Mouse (Mus musculus) MEL (cell line): Measurements from ENCODE around the gene Hoxd11. TPM values are rescaled to one million over a fixed set of nuclear protein-coding genes. Genes with fewer than 3 reads are reported as not detected.
A peak's percentile ranks its signal among the peaks of the same experiment; 100 is the strongest.

Source experiments
- DNase-seq: peaks from one replicate; pipeline ENCODE4 v3.0.0; 2011; ENCODE audit warnings: low read depth, low spot score
- H3K27ac ChIP-seq: 2 replicates; pipeline ENCODE4 v1.5.1; 2012; ENCODE audit warnings: low read depth, mild to moderate bottlenecking, control low read depth, low read length, moderate library complexity; ENCODE audit not compliant: control insufficient read depth
- H3K27me3 ChIP-seq, 2 experiments: fragments of 150-350 bp in 1 of 2; sonication (generic) in 1 of 2; 2 replicates each; pipeline ENCODE4 v1.6.1; 2012; ENCODE audit warnings: low read length in 2 of 2, mild to moderate bottlenecking in 2 of 2, improper control_type of control experiment in 1 of 2, moderate library complexity in 1 of 2; ENCODE audit not compliant: insufficient read depth in 2 of 2, control insufficient read depth in 1 of 2
- H3K36me3 ChIP-seq, 2 experiments: 2 replicates each; pipeline ENCODE4 v1.6.1; 2012 to 2014; ENCODE audit warnings: low read length in 2 of 2, improper control_type of control experiment in 1 of 2, inconsistent platforms in 1 of 2, mild to moderate bottlenecking in 1 of 2; ENCODE audit not compliant: insufficient read depth in 2 of 2, control insufficient read depth in 1 of 2
- H3K4me1 ChIP-seq, 2 experiments: fragments of 150-350 bp in 1 of 2; sonication (generic) in 1 of 2; 2 replicates each; pipeline ENCODE4 v1.6.1; 2012; ENCODE audit warnings: low read length in 2 of 2, improper control_type of control experiment in 1 of 2, mild to moderate bottlenecking in 1 of 2; ENCODE audit not compliant: insufficient read depth in 2 of 2, control insufficient read depth in 1 of 2
- H3K4me3 ChIP-seq, 2 experiments: fragments of 150-350 bp in 1 of 2; sonication (generic) in 1 of 2; 2 replicates each; pipeline ENCODE4 v1.5.1; 2012; ENCODE audit warnings: low read depth in 2 of 2, low read length in 2 of 2, mild to moderate bottlenecking in 2 of 2, moderate library complexity in 2 of 2, control low read depth in 1 of 2, improper control_type of control experiment in 1 of 2; ENCODE audit not compliant: control insufficient read depth in 1 of 2, insufficient read depth in 1 of 2
- H3K79me2 ChIP-seq: 2 replicates; pipeline ENCODE4 v1.6.1; 2012; ENCODE audit warnings: mild to moderate bottlenecking, low read length, moderate library complexity; ENCODE audit not compliant: control insufficient read depth, poor library complexity, insufficient read depth
- H3K9ac ChIP-seq: 2 replicates; pipeline ENCODE4 v1.6.1; 2012; ENCODE audit warnings: low read depth, mild to moderate bottlenecking, control low read depth, low read length, moderate library complexity; ENCODE audit not compliant: control insufficient read depth, poor library complexity, severe bottlenecking
- H3K9me3 ChIP-seq: fragments of 150-350 bp; sonication (generic); replicated peaks from 2 replicates; pipeline ENCODE4 v1.6.1; 2012; ENCODE audit warnings: mild to moderate bottlenecking, low read length, improper control_type of control experiment, moderate library complexity; ENCODE audit not compliant: insufficient read depth
- BHLHE40 ChIP-seq: IDR thresholded peaks from 2 replicates; pipeline ENCODE4 v1.6.1; 2012; ENCODE audit warnings: low read depth, mild to moderate bottlenecking, inconsistent platforms, low read length, improper control_type of control experiment, borderline replicate concordance
- CHD1 ChIP-seq: IDR thresholded peaks from 2 replicates; pipeline ENCODE4 v1.6.1; 2012; ENCODE audit warnings: low read depth, mild to moderate bottlenecking, inconsistent platforms, low read length, improper control_type of control experiment
- E2F4 ChIP-seq: IDR thresholded peaks from 2 replicates; pipeline ENCODE4 v1.6.1; 2011; ENCODE audit warnings: low read depth, low read length, improper control_type of control experiment, borderline replicate concordance
- ETS1 ChIP-seq: IDR thresholded peaks from 2 replicates; pipeline ENCODE4 v1.6.1; 2012; ENCODE audit warnings: low read depth, mild to moderate bottlenecking, inconsistent platforms, low read length, improper control_type of control experiment, moderate library complexity
- GABPA ChIP-seq: IDR thresholded peaks from 2 replicates; pipeline ENCODE4 v1.6.1; 2012; ENCODE audit warnings: low read depth, mild to moderate bottlenecking, inconsistent platforms, low read length, improper control_type of control experiment, moderate library complexity
- MYC ChIP-seq: IDR thresholded peaks from 2 replicates; pipeline ENCODE4 v1.6.1; 2011; ENCODE audit warnings: low read depth, mild to moderate bottlenecking, low read length, improper control_type of control experiment, moderate library complexity
- NELFE ChIP-seq: IDR thresholded peaks from 2 replicates; pipeline ENCODE4 v1.6.1; 2011; ENCODE audit warnings: low read depth, low read length, improper control_type of control experiment
- POLR2AphosphoS5 ChIP-seq: IDR thresholded peaks from 2 replicates; pipeline ENCODE4 v1.6.1; 2012; ENCODE audit warnings: low read depth, borderline replicate concordance, mild to moderate bottlenecking, inconsistent platforms, low read length, moderate library complexity, mixed read lengths
- SIN3A ChIP-seq: IDR thresholded peaks from 2 replicates; pipeline ENCODE4 v1.6.1; 2012; ENCODE audit warnings: low read length, improper control_type of control experiment, inconsistent platforms
- USF2 ChIP-seq, 2 experiments: IDR thresholded peaks; 2 replicates each; pipeline ENCODE4 v1.6.1; 2011 to 2012; ENCODE audit warnings: improper control_type of control experiment in 2 of 2, low read length in 2 of 2, borderline replicate concordance in 1 of 2, inconsistent platforms in 1 of 2, low read depth in 1 of 2, mild to moderate bottlenecking in 1 of 2; ENCODE audit not compliant: insufficient read depth in 1 of 2
- ZKSCAN1 ChIP-seq: IDR thresholded peaks from 2 replicates; pipeline ENCODE4 v1.6.1; 2012; ENCODE audit warnings: low read depth, mild to moderate bottlenecking, inconsistent platforms, low read length, improper control_type of control experiment, moderate library complexity
- ZNF384 ChIP-seq: IDR thresholded peaks from 2 replicates; pipeline ENCODE4 v1.6.1; 2012; ENCODE audit warnings: low read depth, mild to moderate bottlenecking, inconsistent platforms, low read length, improper control_type of control experiment
- polyA plus RNA-seq, 2 experiments: library from polyadenylated mRNA; stranded (reverse) in 1 of 2; unstranded in 1 of 2; fragments of >175 nt in 1 of 2; fragments of >200 nt in 1 of 2; gene quantifications; 2 replicates each; pipeline versions ENCODE4 v1.2.1 to v1.2.4; 2012; ENCODE audit warnings: low replicate concordance in 2 of 2, low read depth in 1 of 2; ENCODE audit not compliant: insufficient read length in 2 of 2, insufficient read depth in 1 of 2, missing spikeins in 1 of 2
- total RNA-seq: library from RNA; depleted of rRNA; stranded (reverse); fragments of 300-350 nt; gene quantifications from 2 replicates; pipeline ENCODE4 v1.2.3, GENCODE M21; 2012

Hoxd11 gene
- total and polyA plus RNA-seq, 3 experiments: not detected

GRCm38 (mm10) chr2:74709465-74710419 lies 30.4 kb downstream of the Hoxd11 start:
- Histone ChIP-seq H3K4me1 (no peaks in the 10 kb centered on the region; a peak in 2 of 4 replicates), H3K27ac (no peak overlapping the region)

GRCm38 (mm10) chr2:74710929-74711543 lies 31.7 kb downstream of the Hoxd11 start:
- no peaks in the 10 kb centered on the region for H3K9me3 ChIP-seq
- no peak overlapping the region for H3K27ac ChIP-seq
- H3K36me3 ChIP-seq: peaks cover 0 to 2% of the 10 kb centered on the region in 2 experiments; a peak in 1 of 4 replicates
- H3K4me3 ChIP-seq: no peak overlapping the region
- DNase-seq: no peak
- no peaks in the 10 kb centered on the region for H3K79me2 ChIP-seq
- TF ChIP-seq NELFE: no peak
- no peak for TF ChIP-seq POLR2AphosphoS5
- no peak for TF ChIP-seq E2F4
- no peak for TF ChIP-seq CHD1
- no peak for TF ChIP-seq ETS1
- no peak for TF ChIP-seq MYC
- TF ChIP-seq USF2 (IDR thresholded peaks at IDR 0.05; ENCODE audit: borderline replicate concordance in 1 of 2, insufficient read depth in 1 of 2, low read depth in 1 of 2, low read length in 2 of 2): no peak
- TF ChIP-seq SIN3A: no peak
- no peak for TF ChIP-seq ZKSCAN1
- TF ChIP-seq GABPA: no peak
- H3K9ac ChIP-seq: no peak overlapping the region
- H3K27me3 ChIP-seq: peaks cover 0 to 1% of the 10 kb centered on the region in 2 experiments; a peak in 1 of 4 replicates
- H3K4me1 ChIP-seq: no peaks in the 10 kb centered on the region; a peak in 2 of 4 replicates

More at GRCm38 (mm10) chr2:74709465-74710419, 30.4 kb downstream of the Hoxd11 start:
- peaks cover 6% of the 10 kb centered on the region; the same call in 1 of the 2 replicates for H3K79me2 ChIP-seq
- TF ChIP-seq ZNF384 (peak; percentile 81), BHLHE40 (no peak)
- H3K9ac ChIP-seq: no peak overlapping the region
- no peak overlapping the region for H3K4me3 ChIP-seq
- peaks cover 0 to 2% of the 10 kb centered on the region in 2 experiments; a peak in 1 of 4 replicates for H3K36me3 ChIP-seq
- peaks cover 0 to 1% of the 10 kb centered on the region in 2 experiments; a peak in 1 of 4 replicates for H3K27me3 ChIP-seq
- DNase-seq: no peak
- H3K9me3 ChIP-seq: no peaks in the 10 kb centered on the region
